Mouse (Mus musculus) fibroblast of lung, adult 2 months (primary cell): ENCODE results near the gene Dhdh.
"Not testable (repeated sequence)": the region's sequence is repeated elsewhere in the genome, so short reads cannot be mapped to it uniquely, and the experiment has no call there.

Experiments used
- DNase-seq: peaks from one replicate; pipeline ENCODE4 v3.0.0-alpha.2; 2011; ENCODE audit warnings: low read depth

Gene Dhdh

DNA sequence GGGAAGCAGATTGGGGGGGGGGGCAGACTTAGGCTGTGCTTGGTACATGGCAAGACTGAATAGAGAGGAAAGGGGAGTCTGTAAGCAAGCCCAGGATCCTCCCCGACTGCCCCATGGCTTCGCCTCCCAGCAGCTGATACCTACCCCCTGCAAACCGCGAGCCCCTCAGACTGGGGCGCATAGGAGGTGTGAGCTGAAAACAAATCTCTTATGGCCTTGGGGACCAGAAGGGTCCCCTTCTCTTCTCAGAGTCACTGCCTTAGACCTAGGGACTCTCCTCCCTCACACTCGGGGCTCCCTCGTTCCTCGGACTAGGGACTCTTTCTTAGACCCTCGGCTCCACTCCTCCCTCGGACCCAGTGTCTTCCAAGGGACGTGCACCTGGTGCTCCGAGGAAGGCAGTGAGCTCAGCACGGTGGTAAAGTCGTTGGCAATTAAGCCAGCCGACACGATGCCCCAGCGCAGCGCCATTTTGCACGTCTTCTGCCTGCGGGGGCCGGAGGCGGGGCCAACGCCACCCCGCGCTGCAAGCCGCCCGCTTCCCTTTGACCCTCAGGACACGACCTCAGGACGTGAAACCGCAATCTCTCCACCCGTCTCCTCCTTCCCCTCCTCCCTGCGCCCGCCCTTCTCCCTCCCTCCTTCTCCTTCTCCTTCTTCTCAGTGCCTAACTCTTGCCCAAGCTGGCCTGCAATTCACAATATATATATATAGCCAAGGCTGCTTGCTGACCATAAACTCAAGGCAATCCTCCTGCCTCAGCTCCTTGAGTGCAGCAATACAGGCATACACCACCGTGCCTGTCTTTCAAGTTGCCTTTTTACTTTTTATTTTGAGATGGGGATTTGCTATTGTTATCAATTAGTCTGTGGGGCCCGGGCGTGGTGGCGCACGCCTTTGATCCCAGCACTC, at the start of gene Dhdh:
Dhdh (minus strand) TSS at position 513 of the 912 bp plus-strand sequence.
- DNase-seq = no peak

DNA sequence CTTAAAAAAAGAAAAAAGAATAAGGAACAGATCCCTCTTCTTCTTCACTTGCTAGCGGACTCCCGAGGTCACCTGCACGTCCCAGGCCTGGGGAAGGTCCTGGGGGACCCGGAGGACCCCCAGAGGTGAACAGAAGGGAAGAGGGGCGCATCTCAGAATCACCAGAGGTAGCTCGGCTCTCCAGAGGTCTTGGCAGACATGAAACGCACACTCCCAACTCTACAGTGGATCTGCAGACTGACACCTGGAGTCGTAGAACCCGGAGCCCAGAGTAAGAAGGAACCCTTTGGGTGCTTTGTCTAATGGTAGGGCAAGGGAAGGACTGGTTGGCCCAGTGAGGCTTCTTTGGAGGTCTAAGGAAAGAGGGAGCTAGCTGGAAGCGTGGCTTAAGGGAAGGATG, 49.0 kb upstream of the Dhdh start:
- DNase-seq = no peak

DNA sequence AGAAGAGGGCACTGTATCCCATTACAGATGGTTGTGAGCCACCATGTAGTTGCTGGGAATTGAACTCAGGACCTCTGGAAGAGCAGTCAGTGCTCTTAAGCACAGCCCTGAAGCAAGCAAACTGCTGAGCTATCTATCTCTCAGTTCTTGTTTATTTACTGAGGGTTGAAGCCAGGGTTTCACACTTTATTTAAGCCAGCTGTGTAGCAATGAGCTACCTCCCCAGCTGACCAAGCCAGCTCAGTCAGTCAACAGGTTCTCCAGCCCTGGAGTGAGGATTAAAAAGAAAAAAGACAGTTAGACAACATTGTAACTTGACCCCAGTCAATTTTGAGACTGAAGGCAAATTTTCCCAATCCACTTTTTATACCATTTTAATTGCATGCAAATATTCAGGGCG, 47.1 kb upstream of the Dhdh start:
- no peak for DNase-seq

DNA sequence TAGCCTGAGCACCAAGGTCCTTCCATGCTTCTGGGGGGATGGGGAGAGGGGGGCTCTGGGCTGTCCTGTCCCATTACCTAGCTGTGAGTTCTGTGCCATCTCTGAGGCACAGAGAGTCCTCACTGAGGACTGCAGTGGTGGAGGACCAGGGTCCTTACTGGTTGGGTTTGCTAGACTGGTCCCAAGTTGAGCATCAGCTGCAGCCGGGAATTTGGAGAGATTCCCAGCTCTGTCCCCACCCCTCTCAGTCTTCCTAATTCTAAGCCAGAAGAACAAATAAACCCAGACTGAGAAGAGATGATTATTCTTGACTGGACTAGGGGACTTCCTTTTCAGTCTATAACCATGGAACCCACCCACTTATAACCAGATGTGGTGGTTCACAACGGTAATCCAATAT, 42.0 kb upstream of the Dhdh start:
- no peak for DNase-seq

DNA sequence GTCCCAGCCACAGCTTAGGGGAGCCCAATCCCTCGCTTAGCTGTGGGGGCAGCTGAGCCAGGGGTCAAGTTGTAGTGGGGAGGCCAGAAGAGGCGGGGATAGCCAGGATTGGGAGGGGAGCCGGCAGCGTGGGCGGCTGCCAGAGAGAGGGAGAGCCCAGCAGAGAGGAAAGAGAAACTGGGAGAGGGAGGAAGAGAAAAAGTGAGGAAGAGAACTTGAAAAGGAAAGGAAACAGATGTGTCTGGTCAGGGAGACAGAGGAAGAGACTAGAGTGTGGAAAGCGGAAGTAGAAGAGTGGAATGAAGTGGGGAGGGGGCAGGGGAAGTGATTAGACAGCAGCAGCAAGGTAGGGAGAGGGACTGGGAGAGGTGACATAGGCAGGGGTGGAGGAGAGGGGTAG, 40.9 kb upstream of the Dhdh start:
- no peak for DNase-seq

DNA sequence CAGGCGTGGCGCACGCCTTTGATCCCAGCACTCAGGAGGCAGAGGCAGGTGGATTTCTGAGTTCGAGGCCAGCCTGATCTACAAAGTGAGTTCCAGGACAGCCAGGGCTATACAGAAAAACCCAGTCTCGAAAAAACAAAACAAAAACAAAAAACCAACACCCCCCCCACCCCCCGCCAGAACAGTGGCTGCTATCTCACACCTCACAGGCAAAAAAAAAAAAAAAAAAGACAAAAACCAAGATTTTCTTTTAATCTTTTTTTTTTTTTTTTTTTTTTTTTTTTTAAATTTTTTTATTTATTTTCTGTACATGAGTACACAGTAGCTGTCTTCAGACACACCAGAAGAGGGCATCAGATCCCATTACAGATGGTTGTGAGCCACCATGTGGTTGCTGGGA, 38.6 kb upstream of the Dhdh start:
- DNase-seq = not testable (repeated sequence)

DNA sequence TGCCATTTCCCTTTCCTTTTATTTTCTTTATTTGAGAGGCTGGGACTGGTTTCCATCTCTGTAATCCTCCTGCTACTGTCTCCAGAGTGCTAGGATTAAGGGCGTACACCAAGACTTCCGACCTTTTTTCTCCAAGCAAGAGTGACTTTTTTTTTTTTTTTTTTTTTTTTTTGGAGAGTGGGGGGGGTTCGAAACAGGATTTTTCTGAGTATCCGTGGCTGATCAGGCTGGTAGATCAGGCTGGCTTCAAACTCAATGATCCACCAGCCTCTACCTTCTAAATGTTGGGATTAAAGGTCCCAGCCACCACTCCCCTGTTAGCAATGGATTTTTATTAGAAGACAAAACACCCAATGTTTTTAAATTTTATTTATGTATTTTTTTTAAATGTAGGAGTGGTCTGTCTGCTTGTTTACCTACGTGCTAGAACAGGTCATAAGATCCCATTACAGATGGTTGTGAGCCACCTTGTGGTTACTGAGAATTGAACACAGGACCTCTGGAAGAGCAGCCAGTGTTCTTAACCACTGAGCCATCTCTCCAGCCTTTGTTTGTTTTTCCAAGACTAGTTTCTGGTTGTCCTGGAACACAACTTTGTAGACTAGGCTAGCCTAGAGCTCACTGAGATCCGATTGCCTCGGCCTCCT, 38.0 kb upstream of the Dhdh start:
- no peak for DNase-seq

DNA sequence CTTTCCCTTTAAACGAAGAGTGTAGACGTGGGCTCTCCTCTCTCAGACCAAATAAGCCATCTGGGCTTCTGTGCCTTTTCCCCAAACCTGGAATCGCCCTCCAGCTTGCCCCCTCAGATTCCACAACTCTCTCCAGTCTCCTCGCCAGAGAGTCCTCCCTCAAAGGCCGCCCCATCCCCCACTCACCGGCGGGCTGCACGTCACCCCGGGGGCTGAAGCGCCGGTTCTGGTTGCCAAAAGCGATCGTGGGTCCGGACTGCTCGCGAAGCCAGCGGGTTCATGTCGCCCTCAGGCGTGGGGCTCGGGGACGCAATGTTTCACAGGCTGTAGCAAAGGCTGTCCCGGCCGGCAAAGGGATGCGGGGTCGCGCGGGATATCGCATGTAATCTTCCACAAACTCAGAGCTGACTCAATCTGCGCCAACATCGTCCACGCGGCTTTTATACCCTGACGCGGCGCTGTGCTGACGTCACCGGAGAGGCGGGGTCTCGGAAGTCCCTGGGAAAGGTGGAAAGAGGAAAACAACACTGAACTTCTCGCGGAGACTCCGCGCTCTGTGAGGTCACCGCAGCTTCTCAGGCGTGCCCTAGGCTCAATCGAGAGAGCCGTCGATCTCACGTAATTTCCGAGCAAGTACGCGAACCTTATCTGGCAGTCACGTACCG, 37.3 kb upstream of the Dhdh start, which contains the start of the genes Ppp1r15a and Plekha4:
Ppp1r15a (minus strand) TSS at position 460 of the 665 bp plus-strand sequence.
Plekha4 (plus strand) TSS at position 522 of the 665 bp plus-strand sequence.
- DNase-seq = peak; percentile 97

DNA sequence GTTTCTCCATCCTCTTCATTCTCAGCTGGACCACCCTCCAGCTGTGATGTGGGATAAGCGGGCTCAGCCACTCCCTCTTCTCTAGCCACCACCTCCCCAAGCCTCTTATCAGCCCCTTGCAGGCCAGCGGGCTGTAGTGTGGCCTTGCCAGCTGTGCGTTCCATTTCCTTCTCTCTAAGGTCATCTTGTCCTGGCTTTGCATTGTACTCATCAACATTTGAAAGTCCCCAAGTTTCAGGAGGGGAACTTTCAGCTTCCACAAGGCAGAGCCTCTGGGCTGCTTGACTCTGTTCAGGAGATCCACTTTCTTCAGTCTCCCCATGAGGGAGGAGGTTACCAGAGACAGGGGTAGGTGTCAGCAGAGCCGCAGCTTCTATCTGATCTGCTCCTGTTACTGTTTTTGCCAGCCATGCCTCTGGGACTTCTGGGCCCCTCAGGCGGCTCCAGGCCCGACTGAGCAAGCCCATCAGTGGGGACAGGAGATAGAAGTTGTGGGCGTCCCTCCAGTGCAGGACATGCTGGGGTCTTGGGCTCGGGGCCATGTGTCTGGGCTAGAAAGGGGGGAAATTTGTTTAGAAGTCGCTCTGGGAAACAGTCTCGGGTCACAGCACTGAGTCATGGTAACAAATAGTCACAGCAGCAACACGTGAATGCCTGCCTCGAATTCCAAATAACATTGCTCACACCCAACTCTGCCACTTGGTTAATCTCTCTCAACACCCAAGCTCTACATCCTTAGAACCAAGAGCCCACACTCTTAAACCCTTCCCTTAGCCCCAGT, 36.4 kb upstream of the Dhdh start:
- no peak for DNase-seq

DNA sequence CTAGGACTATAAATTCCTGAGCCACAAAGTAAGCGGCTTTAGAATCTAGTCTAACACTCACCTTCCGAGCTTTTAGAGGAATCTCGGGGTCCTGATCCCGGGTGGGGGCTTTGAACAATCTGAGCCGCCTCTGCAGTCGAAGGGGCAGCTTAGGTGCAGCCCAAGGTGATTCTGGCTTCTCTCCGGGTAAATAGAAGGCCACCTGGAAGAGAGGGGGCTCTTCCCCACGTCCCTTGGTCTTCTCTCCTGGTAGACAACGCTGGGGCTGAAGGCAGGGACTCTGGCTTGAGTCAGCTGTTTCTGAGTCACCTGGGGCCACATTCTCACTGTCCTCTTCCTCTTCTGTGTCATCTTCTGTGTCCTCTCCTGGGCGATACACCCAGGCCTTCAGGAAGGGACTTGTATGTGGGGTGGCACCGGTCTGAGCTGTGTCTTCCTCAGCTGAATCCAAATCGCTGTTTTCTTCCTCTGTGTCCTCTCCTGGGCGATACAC, 35.1 kb upstream of the Dhdh start:
- no peak for DNase-seq

DNA sequence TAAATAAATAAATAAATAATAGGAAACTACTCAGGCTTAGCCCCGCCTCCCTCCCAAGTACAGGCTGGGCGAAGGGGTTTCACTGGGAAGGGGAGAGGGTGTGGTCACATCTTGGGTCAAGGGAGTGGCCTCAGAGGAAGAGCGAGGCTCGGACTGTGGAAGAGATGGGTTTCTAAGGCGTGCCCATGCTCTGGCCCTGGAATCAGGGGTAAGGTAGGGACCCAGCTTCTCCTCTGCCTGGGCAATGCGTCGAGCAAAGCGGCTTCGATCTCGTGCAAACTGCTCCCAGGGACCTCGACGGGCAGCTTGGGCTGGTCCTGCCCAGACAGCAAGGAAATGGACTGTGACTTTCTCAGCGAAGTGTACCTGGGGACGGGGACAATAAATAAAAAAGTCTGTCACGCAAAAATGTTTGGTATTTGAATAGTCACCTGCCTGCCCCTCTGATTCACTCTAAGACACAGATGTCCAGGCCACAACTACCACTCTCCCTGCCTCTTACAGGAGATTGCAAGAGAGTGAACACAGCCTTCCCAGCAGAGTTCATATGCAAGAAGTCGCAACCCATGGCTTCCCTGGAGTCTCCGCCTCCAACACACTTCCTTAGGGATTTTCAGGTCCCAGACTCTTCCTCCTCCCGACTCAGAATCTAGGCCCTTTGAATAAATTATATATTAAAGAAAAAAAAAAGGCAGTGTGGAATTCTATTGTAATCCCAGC, 34.5 kb upstream of the Dhdh start:
- no peak for DNase-seq

DNA sequence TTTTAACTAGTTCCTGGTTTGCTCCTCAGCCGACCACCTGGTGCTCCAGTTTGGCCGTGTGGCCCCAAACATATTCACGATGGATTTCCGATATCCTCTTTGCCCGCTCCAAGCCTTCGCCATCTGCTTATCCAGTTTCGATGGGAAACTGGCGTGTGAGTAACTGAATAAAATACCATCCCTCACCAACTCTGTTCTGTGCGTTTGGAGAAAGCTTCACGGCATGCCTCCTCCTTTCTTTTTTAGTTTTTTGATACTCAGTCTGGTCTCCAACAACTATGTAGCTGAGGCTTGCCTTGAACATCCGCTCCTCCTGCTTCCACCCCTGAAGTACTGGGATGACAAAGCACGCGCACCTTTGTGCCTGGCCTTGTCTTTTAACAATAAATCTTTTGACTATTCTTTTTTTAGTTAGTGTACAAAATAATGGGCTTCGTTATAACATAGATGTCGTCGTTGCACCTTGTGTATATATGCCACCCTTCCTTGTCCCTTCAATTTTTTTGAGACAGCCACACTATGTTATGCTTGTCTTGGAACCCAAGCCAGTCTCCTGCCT, 33.7 kb upstream of the Dhdh start:
- DNase-seq = no peak

DNA sequence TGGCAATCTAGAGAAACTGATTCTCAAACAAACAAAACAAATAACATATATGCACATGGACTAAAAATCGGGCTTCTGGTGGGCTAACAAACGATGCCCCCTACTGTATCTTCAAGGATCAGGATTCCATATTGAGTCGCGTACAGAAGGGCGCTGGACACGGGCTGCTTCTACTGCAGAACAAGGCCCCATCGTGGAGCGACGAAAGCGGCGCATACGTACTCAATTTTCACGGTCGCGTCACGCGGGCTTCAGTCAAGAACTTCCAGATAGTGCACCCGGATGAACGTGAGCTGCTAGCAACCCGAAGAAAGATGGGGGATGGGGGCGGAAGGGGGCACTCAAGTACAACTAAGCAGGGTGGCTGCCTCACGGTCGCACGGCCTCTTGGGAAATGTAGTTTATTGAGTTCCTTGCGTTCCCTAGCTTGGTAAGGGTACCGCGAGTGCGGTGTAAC, 33.2 kb upstream of the Dhdh start:
- DNase-seq = no peak

DNA sequence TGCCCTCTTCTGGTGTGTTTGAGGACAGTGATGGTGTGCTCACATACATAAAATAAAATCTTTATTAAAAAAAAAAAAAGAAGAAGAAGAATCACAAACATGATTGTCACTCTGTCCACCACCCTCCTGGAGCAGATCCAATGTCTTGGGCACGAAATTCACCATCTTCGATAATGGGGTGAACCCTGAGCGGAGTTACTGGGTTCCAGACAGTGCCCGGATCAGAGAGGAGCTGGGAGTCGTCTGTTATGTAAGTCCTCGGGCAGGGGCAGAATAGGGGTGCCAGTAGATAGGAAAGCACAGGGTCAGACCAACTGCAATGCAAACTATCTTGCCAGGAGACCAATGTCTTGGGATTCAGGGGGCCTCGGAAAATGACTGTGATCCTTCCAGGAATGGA, 32.0 kb upstream of the Dhdh start:
- DNase-seq = no peak

DNA sequence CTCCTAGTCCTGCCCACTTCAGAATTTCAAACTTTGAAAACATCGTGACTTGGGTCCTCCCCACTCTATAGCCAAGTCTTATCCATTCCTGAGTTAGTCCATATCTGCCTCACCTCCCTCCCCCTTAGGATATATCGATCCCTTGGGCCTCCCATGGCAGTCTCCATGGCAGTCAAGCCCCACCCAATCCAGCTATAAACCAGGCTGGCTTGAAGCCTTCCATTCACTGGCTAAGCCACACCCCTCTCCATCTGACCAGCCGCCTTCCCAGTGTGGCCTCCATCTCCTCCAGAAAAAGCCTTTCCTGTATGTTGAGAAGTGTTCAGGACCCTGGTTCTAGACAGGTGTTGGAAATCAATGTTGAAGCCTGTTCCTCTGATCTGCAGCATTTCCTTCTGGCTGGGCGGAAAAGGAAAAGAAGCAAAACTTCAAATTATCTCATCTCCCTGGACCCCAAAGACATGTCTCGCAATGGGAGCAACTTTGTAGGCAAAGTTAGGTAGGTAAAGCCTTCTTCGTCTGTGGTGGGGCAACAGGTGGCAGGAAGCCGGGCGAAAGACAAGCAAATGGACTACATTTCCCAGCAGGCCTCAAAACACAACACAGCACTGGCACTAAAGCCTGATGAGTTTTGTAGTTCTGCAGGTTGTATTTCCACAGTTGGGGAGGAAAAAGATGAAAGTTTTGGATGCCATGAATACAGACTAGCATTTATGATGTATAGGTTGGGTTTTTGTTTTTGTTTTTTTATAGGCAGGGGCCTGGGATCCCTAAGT, 30.9 kb upstream of the Dhdh start:
- no peak for DNase-seq

DNA sequence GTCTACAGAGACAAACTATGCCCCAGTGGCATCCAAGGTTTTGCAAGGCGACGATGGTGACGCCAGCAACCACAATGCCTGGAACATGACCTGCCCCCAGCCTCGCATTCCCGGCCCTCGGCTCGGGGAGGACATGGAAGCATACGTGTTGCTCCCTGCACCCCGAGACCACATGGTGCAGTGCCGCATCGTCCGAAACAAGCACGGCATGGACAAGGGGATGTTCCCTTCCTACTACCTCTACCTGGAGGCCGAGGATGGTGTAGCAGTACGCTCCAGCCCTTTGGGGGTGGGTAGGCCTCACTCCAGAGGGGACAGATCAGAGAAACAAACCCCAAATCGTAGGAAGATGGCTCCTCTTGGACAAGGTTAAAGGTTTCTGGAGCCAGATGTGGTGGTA, 30.0 kb upstream of the Dhdh start:
- no peak for DNase-seq

DNA sequence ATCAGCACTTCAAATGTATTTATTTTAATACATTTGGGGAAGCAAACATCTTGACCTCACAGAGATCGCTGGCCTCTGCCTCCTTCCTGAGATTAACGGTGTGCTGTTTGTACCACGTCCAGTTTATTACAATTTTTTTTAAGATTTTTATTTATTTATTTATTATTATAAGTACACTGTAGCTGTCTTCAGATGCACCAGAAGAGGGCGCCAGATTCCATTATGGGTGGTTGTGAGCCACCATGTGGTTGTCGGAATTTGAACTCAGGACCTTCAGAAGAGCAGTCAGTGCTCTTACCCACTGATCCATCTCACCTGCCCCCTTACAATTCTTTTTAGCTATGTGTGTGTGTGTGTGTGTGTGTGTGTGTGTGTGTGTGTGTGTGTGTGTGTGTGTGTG, 28.2 kb upstream of the Dhdh start:
- not testable (repeated sequence) for DNase-seq

DNA sequence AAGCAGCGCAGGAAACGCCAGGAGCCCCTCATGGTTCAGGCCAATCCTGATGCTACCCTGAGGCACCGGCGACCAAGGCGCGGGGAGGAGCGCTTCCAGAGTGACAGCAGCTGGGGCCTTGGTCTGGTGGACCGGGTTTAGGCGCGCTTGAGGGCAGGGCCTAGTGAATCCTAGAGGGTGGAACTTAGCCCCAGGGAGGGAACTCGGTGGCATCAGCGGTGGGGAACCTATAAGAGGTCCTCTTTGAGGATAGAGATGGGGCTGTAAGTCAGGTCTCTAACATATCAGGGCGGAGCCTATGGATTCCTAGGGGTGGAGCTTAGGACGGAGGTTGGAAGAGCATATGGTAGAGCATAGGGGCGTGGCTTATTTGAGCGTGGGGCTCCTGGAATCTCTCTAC, 26.8 kb upstream of the Dhdh start:
- no peak for DNase-seq

DNA sequence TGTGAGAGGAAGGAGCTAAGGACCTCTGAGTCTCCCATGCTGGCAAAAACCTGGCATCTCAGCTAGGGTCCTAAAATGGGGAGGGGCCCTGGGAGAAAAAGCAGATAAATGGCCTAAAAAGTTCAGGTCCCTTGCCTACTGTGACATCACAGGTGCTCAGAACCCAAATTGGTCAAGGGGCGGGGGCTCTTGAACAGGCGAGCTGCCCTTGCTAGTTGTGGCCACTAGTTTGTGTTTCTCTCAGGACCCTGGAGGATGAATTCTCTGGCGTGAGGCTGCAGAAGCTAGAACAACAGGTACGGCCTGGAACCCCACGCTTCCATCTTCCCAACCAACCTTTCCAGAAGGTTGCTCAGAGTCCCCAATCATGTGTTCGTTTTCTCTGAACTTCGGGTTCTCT, 25.8 kb upstream of the Dhdh start:
- no peak for DNase-seq
